Mouse (Mus musculus) MEL (cell line): ENCODE data around the gene Dnajc10. TPM values are rescaled to one million over a fixed set of nuclear protein-coding genes. Genes with fewer than 3 reads are reported as not detected.

Experiments used
- DNase-seq: peaks from one replicate; pipeline ENCODE4 v3.0.0; 2011; ENCODE audit warnings: low read depth, low spot score
- H3K27ac ChIP-seq: 2 replicates; pipeline ENCODE4 v1.5.1; 2012; ENCODE audit warnings: low read depth, mild to moderate bottlenecking, control low read depth, low read length, moderate library complexity; ENCODE audit not compliant: control insufficient read depth
- H3K27me3 ChIP-seq, 2 experiments: fragments of 150-350 bp in 1 of 2; sonication (generic) in 1 of 2; 2 replicates each; pipeline ENCODE4 v1.6.1; 2012; ENCODE audit warnings: low read length in 2 of 2, mild to moderate bottlenecking in 2 of 2, improper control_type of control experiment in 1 of 2, moderate library complexity in 1 of 2; ENCODE audit not compliant: insufficient read depth in 2 of 2, control insufficient read depth in 1 of 2
- H3K36me3 ChIP-seq, 2 experiments: 2 replicates each; pipeline ENCODE4 v1.6.1; 2012 to 2014; ENCODE audit warnings: low read length in 2 of 2, improper control_type of control experiment in 1 of 2, inconsistent platforms in 1 of 2, mild to moderate bottlenecking in 1 of 2; ENCODE audit not compliant: insufficient read depth in 2 of 2, control insufficient read depth in 1 of 2
- H3K4me1 ChIP-seq, 2 experiments: fragments of 150-350 bp in 1 of 2; sonication (generic) in 1 of 2; 2 replicates each; pipeline ENCODE4 v1.6.1; 2012; ENCODE audit warnings: low read length in 2 of 2, improper control_type of control experiment in 1 of 2, mild to moderate bottlenecking in 1 of 2; ENCODE audit not compliant: insufficient read depth in 2 of 2, control insufficient read depth in 1 of 2
- H3K4me3 ChIP-seq, 2 experiments: fragments of 150-350 bp in 1 of 2; sonication (generic) in 1 of 2; 2 replicates each; pipeline ENCODE4 v1.5.1; 2012; ENCODE audit warnings: low read depth in 2 of 2, low read length in 2 of 2, mild to moderate bottlenecking in 2 of 2, moderate library complexity in 2 of 2, control low read depth in 1 of 2, improper control_type of control experiment in 1 of 2; ENCODE audit not compliant: control insufficient read depth in 1 of 2, insufficient read depth in 1 of 2
- H3K79me2 ChIP-seq: 2 replicates; pipeline ENCODE4 v1.6.1; 2012; ENCODE audit warnings: mild to moderate bottlenecking, low read length, moderate library complexity; ENCODE audit not compliant: control insufficient read depth, poor library complexity, insufficient read depth
- H3K9ac ChIP-seq: 2 replicates; pipeline ENCODE4 v1.6.1; 2012; ENCODE audit warnings: low read depth, mild to moderate bottlenecking, control low read depth, low read length, moderate library complexity; ENCODE audit not compliant: control insufficient read depth, poor library complexity, severe bottlenecking
- H3K9me3 ChIP-seq: fragments of 150-350 bp; sonication (generic); replicated peaks from 2 replicates; pipeline ENCODE4 v1.6.1; 2012; ENCODE audit warnings: mild to moderate bottlenecking, low read length, improper control_type of control experiment, moderate library complexity; ENCODE audit not compliant: insufficient read depth
- BHLHE40 ChIP-seq: IDR thresholded peaks from 2 replicates; pipeline ENCODE4 v1.6.1; 2012; ENCODE audit warnings: low read depth, mild to moderate bottlenecking, inconsistent platforms, low read length, improper control_type of control experiment, borderline replicate concordance
- CTCF ChIP-seq, 3 experiments: IDR thresholded peaks in 2 of 3; conservative IDR thresholded peaks in 1 of 3; 2 replicates each; pipeline ENCODE4 v1.5.1; 2011 to 2012; ENCODE audit warnings: low read length in 3 of 3, low read depth in 2 of 3, mild to moderate bottlenecking in 2 of 3, improper control_type of control experiment in 1 of 3, inconsistent platforms in 1 of 3, mixed read lengths in 1 of 3, moderate library complexity in 1 of 3; ENCODE audit not compliant: control insufficient read depth in 1 of 3, insufficient read depth in 1 of 3, poor library complexity in 1 of 3, severe bottlenecking in 1 of 3
- ELF1 ChIP-seq: IDR thresholded peaks from 2 replicates; pipeline ENCODE4 v1.6.1; 2014; ENCODE audit warnings: low read depth, mild to moderate bottlenecking, inconsistent platforms, low read length, improper control_type of control experiment, moderate library complexity
- EP300 ChIP-seq, 2 experiments: IDR thresholded peaks; 2 replicates each; pipeline ENCODE4 v1.6.1; 2011; ENCODE audit warnings: improper control_type of control experiment in 2 of 2, low read length in 2 of 2, low read depth in 1 of 2, mild to moderate bottlenecking in 1 of 2
- ETS1 ChIP-seq: IDR thresholded peaks from 2 replicates; pipeline ENCODE4 v1.6.1; 2012; ENCODE audit warnings: low read depth, mild to moderate bottlenecking, inconsistent platforms, low read length, improper control_type of control experiment, moderate library complexity
- GABPA ChIP-seq: IDR thresholded peaks from 2 replicates; pipeline ENCODE4 v1.6.1; 2012; ENCODE audit warnings: low read depth, mild to moderate bottlenecking, inconsistent platforms, low read length, improper control_type of control experiment, moderate library complexity
- GATA1 ChIP-seq: IDR thresholded peaks from 2 replicates; pipeline ENCODE4 v1.6.1; 2011; ENCODE audit warnings: low read depth, low read length, improper control_type of control experiment
- HCFC1 ChIP-seq: IDR thresholded peaks from 2 replicates; pipeline ENCODE4 v1.6.1; 2012; ENCODE audit warnings: low read depth, mild to moderate bottlenecking, inconsistent platforms, low read length, improper control_type of control experiment, moderate library complexity
- JUND ChIP-seq: IDR thresholded peaks from 2 replicates; pipeline ENCODE4 v1.6.1; 2011; ENCODE audit warnings: low read depth, mild to moderate bottlenecking, improper control_type of control experiment, low read length
- KAT2A ChIP-seq: conservative IDR thresholded peaks from 2 replicates; pipeline ENCODE4 v1.6.1; 2012; ENCODE audit warnings: low read depth, low read length, improper control_type of control experiment, inconsistent platforms
- MAFK ChIP-seq: IDR thresholded peaks from 2 replicates; pipeline ENCODE4 v1.6.1; 2011; ENCODE audit warnings: low read depth, mild to moderate bottlenecking, low read length, improper control_type of control experiment, borderline replicate concordance
- MXI1 ChIP-seq: IDR thresholded peaks from 2 replicates; pipeline ENCODE4 v1.6.1; 2011; ENCODE audit warnings: mild to moderate bottlenecking, low read depth, low read length, improper control_type of control experiment
- NRF1 ChIP-seq: IDR thresholded peaks from 2 replicates; pipeline ENCODE4 v1.6.1; 2014; ENCODE audit warnings: low read depth, mild to moderate bottlenecking, inconsistent platforms, low read length, improper control_type of control experiment, moderate library complexity; ENCODE audit not compliant: poor library complexity, insufficient read depth, severe bottlenecking
- POLR2A ChIP-seq, 2 experiments: IDR thresholded peaks; 2 replicates each; pipeline ENCODE4 v1.6.1; 2011 to 2012; ENCODE audit warnings: low read length in 2 of 2, mild to moderate bottlenecking in 2 of 2, control low read depth in 1 of 2, improper control_type of control experiment in 1 of 2, low read depth in 1 of 2, moderate library complexity in 1 of 2; ENCODE audit not compliant: control insufficient read depth in 1 of 2, insufficient read depth in 1 of 2, poor library complexity in 1 of 2
- POLR2AphosphoS5 ChIP-seq: IDR thresholded peaks from 2 replicates; pipeline ENCODE4 v1.6.1; 2012; ENCODE audit warnings: low read depth, borderline replicate concordance, mild to moderate bottlenecking, inconsistent platforms, low read length, moderate library complexity, mixed read lengths
- RAD21 ChIP-seq: IDR thresholded peaks from 2 replicates; pipeline ENCODE4 v1.6.1; 2011; ENCODE audit warnings: mild to moderate bottlenecking, low read depth, low read length, improper control_type of control experiment
- RCOR1 ChIP-seq: IDR thresholded peaks from 2 replicates; pipeline ENCODE4 v1.6.1; 2012; ENCODE audit warnings: low read depth, mild to moderate bottlenecking, inconsistent platforms, low read length, improper control_type of control experiment
- SIN3A ChIP-seq: IDR thresholded peaks from 2 replicates; pipeline ENCODE4 v1.6.1; 2012; ENCODE audit warnings: low read length, improper control_type of control experiment, inconsistent platforms
- SMC3 ChIP-seq: IDR thresholded peaks from 2 replicates; pipeline ENCODE4 v1.6.1; 2011; ENCODE audit warnings: low read depth, low read length, improper control_type of control experiment
- TCF12 ChIP-seq: IDR thresholded peaks from 2 replicates; pipeline ENCODE4 v1.6.1; 2014; ENCODE audit warnings: low read depth, mild to moderate bottlenecking, inconsistent platforms, low read length, improper control_type of control experiment, moderate library complexity
- UBTF ChIP-seq: IDR thresholded peaks from 2 replicates; pipeline ENCODE4 v1.6.1; 2012; ENCODE audit warnings: low read depth, mild to moderate bottlenecking, inconsistent platforms, low read length, improper control_type of control experiment, moderate library complexity, borderline replicate concordance; ENCODE audit not compliant: insufficient read depth
- USF1 ChIP-seq: IDR thresholded peaks from 2 replicates; pipeline ENCODE4 v1.6.1; 2014; ENCODE audit warnings: low read depth, mild to moderate bottlenecking, inconsistent platforms, low read length, improper control_type of control experiment, moderate library complexity
- ZNF384 ChIP-seq: IDR thresholded peaks from 2 replicates; pipeline ENCODE4 v1.6.1; 2012; ENCODE audit warnings: low read depth, mild to moderate bottlenecking, inconsistent platforms, low read length, improper control_type of control experiment
- polyA plus RNA-seq, 2 experiments: library from polyadenylated mRNA; stranded (reverse) in 1 of 2; unstranded in 1 of 2; fragments of >175 nt in 1 of 2; fragments of >200 nt in 1 of 2; gene quantifications; 2 replicates each; pipeline versions ENCODE4 v1.2.1 to v1.2.4; 2012; ENCODE audit warnings: low replicate concordance in 2 of 2, low read depth in 1 of 2; ENCODE audit not compliant: insufficient read length in 2 of 2, insufficient read depth in 1 of 2, missing spikeins in 1 of 2
- total RNA-seq: library from RNA; depleted of rRNA; stranded (reverse); fragments of 300-350 nt; gene quantifications from 2 replicates; pipeline ENCODE4 v1.2.3, GENCODE M21; 2012

The Dnajc10 gene
- total and polyA plus RNA-seq, 3 experiments, result 35.9 to 53.9 (median 51.8) TPM

- peaks cover 0 to 3% of the 10 kb centered on the region in 2 experiments; a peak in 2 of 4 replicates for H3K36me3 ChIP-seq
- peak; percentile 67 for DNase-seq
- H3K9ac ChIP-seq, result no peak overlapping the region
- no peak overlapping the region for H3K27ac ChIP-seq
- no peaks in the 10 kb centered on the region for H3K27me3 ChIP-seq
- TF ChIP-seq SIN3A, result no peak
- TF ChIP-seq GATA1, result 0 out of 2 replicates have a peak, but pooled peaks have one; percentile 27
- TF ChIP-seq ELF1, result no peak
- TF ChIP-seq USF1, result no peak
- no peak for TF ChIP-seq BHLHE40
- TF ChIP-seq RAD21, result peak; percentile 72
- TF ChIP-seq TCF12, result no peak
- TF ChIP-seq NRF1, result no peak
- TF ChIP-seq RCOR1, result no peak
- TF ChIP-seq POLR2A (IDR thresholded peaks at IDR 0.05; ENCODE audit: control insufficient read depth in 1 of 2, insufficient read depth in 1 of 2, low read depth in 1 of 2, low read length in 2 of 2, poor library complexity in 1 of 2), result no peak
- TF ChIP-seq POLR2AphosphoS5, result no peak
- TF ChIP-seq CTCF (IDR thresholded peaks at IDR 0.05 in 2 of 3, conservative IDR thresholded peaks at IDR 0.05 in 1 of 3; ENCODE audit: control insufficient read depth in 1 of 3, insufficient read depth in 1 of 3, low read depth in 2 of 3, low read length in 3 of 3, poor library complexity in 1 of 3, severe bottlenecking in 1 of 3), result peak; percentile 22 to 74 (median 50); a peak in 5 of 6 replicates
- no peak for TF ChIP-seq JUND
- TF ChIP-seq SMC3, result peak; percentile 59
- no peak for TF ChIP-seq ZNF384
- no peak for TF ChIP-seq MAFK
- no peaks in the 10 kb centered on the region for H3K4me1 ChIP-seq
- H3K4me3 ChIP-seq, result no peak overlapping the region
- no peaks in the 10 kb centered on the region for H3K9me3 ChIP-seq
- no peaks in the 10 kb centered on the region for H3K79me2 ChIP-seq
Observed at GRCm38 (mm10) chr2:80268053-80268452, 47.2 kb upstream of the Dnajc10 start.

GRCm38 (mm10) chr2:80271431-80271830, 43.8 kb upstream of the Dnajc10 start:
- Histone ChIP-seq H3K9me3 (no peaks in the 10 kb centered on the region), H3K27me3 (no peaks in the 10 kb centered on the region), H3K27ac (no peak overlapping the region), H3K9ac (no peak overlapping the region), H3K4me1 (no peaks in the 10 kb centered on the region), H3K4me3 (no peak overlapping the region), H3K79me2 (no peaks in the 10 kb centered on the region), H3K36me3 (peaks cover 0 to 3% of the 10 kb centered on the region in 2 experiments; a peak in 2 of 4 replicates)
- TF ChIP-seq MXI1 (no peak), MAFK (no peak), SMC3 (no peak), EP300 (IDR thresholded peaks at IDR 0.05; ENCODE audit: low read depth in 1 of 2, low read length in 2 of 2) (no peak), RAD21 (no peak), GABPA (no peak), BHLHE40 (no peak), HCFC1 (no peak), ETS1 (no peak), GATA1 (no peak), UBTF (no peak), SIN3A (no peak), KAT2A (no peak), NRF1 (no peak)
- no peak for DNase-seq
